12 mouse cellular contexts compared by ENCODE assay signal in genomic region chr13:98476175-98476838, GRCm38 (mm10). TPM values are rescaled to one million over a fixed set of nuclear protein-coding genes. Genes with fewer than 3 reads are reported as not detected.
DNase-seq lines count a peak whose midpoint lies in the region; ATAC-seq and TF ChIP-seq lines count a peak whose summit lies in the region.
"Had no signal": no experiment of that assay in that cellular context is flagged by ENCODE, and none has a peak within 500 bp of the region (broad histone marks: within the 10 kb centered on the region; RNA-seq: fewer than 3 reads in every experiment).

No protein-coding gene starts in this region.

- no peak for TF ChIP-seq POLR2A in kidney, adult 2 months (IDR thresholded peaks at IDR 0.05; ENCODE audit: low read depth, low read length)

- TF ChIP-seq CTCF in kidney, adult 2 months (conservative IDR thresholded peaks at IDR 0.05; ENCODE audit: insufficient read depth, insufficient read length, low read depth, low read length), result no peak

- no peaks in the 10 kb centered on the region for H3K36me3 ChIP-seq in forebrain, embryonic 14.5 days (ENCODE audit: control insufficient read depth, insufficient read depth, low read length)
- no peaks in the 10 kb centered on the region for H3K36me3 ChIP-seq in forebrain, embryonic 16.5 days (ENCODE audit: control insufficient read depth, insufficient read depth)
- H3K36me3 ChIP-seq in kidney, adult 2 months (ENCODE audit: control insufficient read depth, insufficient read depth, low read length), result no peaks in the 10 kb centered on the region
- no peaks in the 10 kb centered on the region for H3K36me3 ChIP-seq in limb, embryonic 13.5 days

- H3K9ac ChIP-seq in forebrain, embryonic 14.5 days (ENCODE audit: low read length), result no peak overlapping the region
- H3K9ac ChIP-seq in forebrain, embryonic 16.5 days (replicated peaks; ENCODE audit: low read depth, low read length), result no peak overlapping the region
- no peak overlapping the region for H3K9ac ChIP-seq in limb, embryonic 13.5 days

- peak; percentile 37; the same call in 1 of the 2 replicates for ATAC-seq in forebrain, embryonic 14.5 days
- ATAC-seq in forebrain, embryonic 16.5 days, result no peak
- no peak for ATAC-seq in limb, embryonic 13.5 days (ENCODE audit: low FRiP score, low read depth)
- ATAC-seq in frontal cortex, adult (ENCODE audit: low TSS enrichment), result no peak

- peak; percentile 33 for DNase-seq in forebrain, embryonic 14.5 days (ENCODE audit: low spot score)
- peak; percentile 55 for DNase-seq in kidney, postnatal 10 days
- DNase-seq in kidney, adult 2 months, result no peak
- DNase-seq in embryo, embryonic 10.5 days (ENCODE audit: low spot score), result peak; percentile 61
- DNase-seq in frontal cortex, postnatal 25 days (ENCODE audit: low spot score in 2 of 2), result no peak
- DNase-seq: adrenal gland, adult 2 months; lung, adult 2 months; thymus, postnatal 36 days had no signal

- H3K27me3 ChIP-seq in forebrain, embryonic 14.5 days (replicated peaks; ENCODE audit: control insufficient read depth, insufficient read depth, low read length), result no peaks in the 10 kb centered on the region
- no peaks in the 10 kb centered on the region for H3K27me3 ChIP-seq in forebrain, embryonic 16.5 days (replicated peaks; ENCODE audit: control insufficient read depth, insufficient read depth, low read length)
- no peaks in the 10 kb centered on the region; the same call in 1 of the 2 replicates for H3K27me3 ChIP-seq in kidney, adult 2 months (replicated peaks; ENCODE audit: control insufficient read depth, insufficient read depth, low read length)
- peaks cover 13% of the 10 kb centered on the region for H3K27me3 ChIP-seq in limb, embryonic 13.5 days

- H3K4me2 ChIP-seq in forebrain, embryonic 14.5 days (ENCODE audit: low read length), result no peak overlapping the region
- H3K4me2 ChIP-seq in forebrain, embryonic 16.5 days (ENCODE audit: low read length), result no peak overlapping the region
- H3K4me2 ChIP-seq in limb, embryonic 13.5 days (replicated peaks), result no peak overlapping the region

- no peaks in the 10 kb centered on the region for H3K9me3 ChIP-seq in forebrain, embryonic 14.5 days (replicated peaks; ENCODE audit: control insufficient read depth, low read length)
- H3K9me3 ChIP-seq in forebrain, embryonic 16.5 days (ENCODE audit: control insufficient read depth, low read length), result no peaks in the 10 kb centered on the region
- H3K9me3 ChIP-seq in limb, embryonic 13.5 days, result no peaks in the 10 kb centered on the region

- no peak overlapping the region for H3K4me3 ChIP-seq in forebrain, embryonic 14.5 days (ENCODE audit: low read depth, low read length)
- H3K4me3 ChIP-seq in forebrain, embryonic 16.5 days (replicated peaks; ENCODE audit: low read length), result no peak overlapping the region
- no peak overlapping the region for H3K4me3 ChIP-seq in kidney, adult 2 months (ENCODE audit: insufficient read depth, low read depth, low read length)
- H3K4me3 ChIP-seq in limb, embryonic 13.5 days, result no peak overlapping the region
- H3K4me3 ChIP-seq: layer of hippocampus, adult 2 months had no signal

- peaks cover 3% of the 10 kb centered on the region for H3K4me1 ChIP-seq in forebrain, embryonic 14.5 days (ENCODE audit: control insufficient read depth, insufficient read depth, low read length)
- peaks cover 3% of the 10 kb centered on the region; the same call in 1 of the 2 replicates for H3K4me1 ChIP-seq in forebrain, embryonic 16.5 days (replicated peaks; ENCODE audit: control insufficient read depth, insufficient read depth, low read length)
- no peaks in the 10 kb centered on the region for H3K4me1 ChIP-seq in kidney, adult 2 months (ENCODE audit: control insufficient read depth, insufficient read depth, low read length)
- H3K4me1 ChIP-seq in limb, embryonic 13.5 days, result peaks cover 15% of the 10 kb centered on the region

- 35% methylated on average over 14 of the region's 14 CpGs for WGBS in forebrain, embryonic 14.5 days
- 35% methylated on average over 14 of the region's 14 CpGs for WGBS in forebrain, embryonic 16.5 days
- WGBS in kidney, adult 2 months, result 47% methylated on average over 14 of the region's 14 CpGs
- WGBS in limb, embryonic 13.5 days, result 36% methylated on average over 14 of the region's 14 CpGs

- no peak overlapping the region for H3K27ac ChIP-seq in forebrain, embryonic 14.5 days (ENCODE audit: low read depth, low read length)
- no peak overlapping the region for H3K27ac ChIP-seq in forebrain, embryonic 16.5 days (ENCODE audit: low read length)
- H3K27ac ChIP-seq in kidney, adult 2 months (ENCODE audit: insufficient read depth, low read depth, low read length), result no peak overlapping the region
- 0 out of 2 replicates have a peak overlapping the region, but pooled peaks have one; percentile 39 for H3K27ac ChIP-seq in limb, embryonic 13.5 days
- H3K27ac ChIP-seq: layer of hippocampus, adult 2 months had no signal

RNA-seq across cellular contexts. Expression of gene Gm10320, which starts 15.5 kb away (rescaled TPM):
- 0.85 and 1.3 TPM in 2 replicates for polyA plus RNA-seq in forebrain, embryonic 14.5 days (2014; fragmentation: Nextera tagmentation; extraction: Ambion mirVana)
- 0.60 and 1.3 TPM in 2 replicates for polyA plus RNA-seq in forebrain, embryonic 16.5 days (2015; fragmentation: Nextera tagmentation; extraction: Ambion mirVana)
- polyA plus RNA-seq in kidney, adult 2 months (2012; rRNA removed), result 1.1 and 2.0 TPM in 2 replicates
- polyA plus RNA-seq in limb, embryonic 13.5 days (2015; fragmentation: Nextera tagmentation; extraction: Ambion mirVana), result 1.8 and 3.4 TPM in 2 replicates

Comparison
In these comparisons a context has a peak if more than half of its experiments do, and no peak if none do; other contexts are left out.
1. DNase-seq: peak in forebrain, embryonic 14.5 days (single experiment), kidney, postnatal 10 days (single experiment) and embryo, embryonic 10.5 days (single experiment); none in kidney, adult 2 months (single experiment) and frontal cortex, postnatal 25 days (0 of 2).